Mouse (Mus musculus) telencephalon, adult 2 months (tissue): ENCODE data around the gene Rspo1.

ENCODE experiments used
- DNase-seq: peaks from one replicate; pipeline ENCODE4 v3.0.0-alpha.2; 2011; ENCODE audit warnings: low read depth, low spot score

Rspo1 gene

DNA sequence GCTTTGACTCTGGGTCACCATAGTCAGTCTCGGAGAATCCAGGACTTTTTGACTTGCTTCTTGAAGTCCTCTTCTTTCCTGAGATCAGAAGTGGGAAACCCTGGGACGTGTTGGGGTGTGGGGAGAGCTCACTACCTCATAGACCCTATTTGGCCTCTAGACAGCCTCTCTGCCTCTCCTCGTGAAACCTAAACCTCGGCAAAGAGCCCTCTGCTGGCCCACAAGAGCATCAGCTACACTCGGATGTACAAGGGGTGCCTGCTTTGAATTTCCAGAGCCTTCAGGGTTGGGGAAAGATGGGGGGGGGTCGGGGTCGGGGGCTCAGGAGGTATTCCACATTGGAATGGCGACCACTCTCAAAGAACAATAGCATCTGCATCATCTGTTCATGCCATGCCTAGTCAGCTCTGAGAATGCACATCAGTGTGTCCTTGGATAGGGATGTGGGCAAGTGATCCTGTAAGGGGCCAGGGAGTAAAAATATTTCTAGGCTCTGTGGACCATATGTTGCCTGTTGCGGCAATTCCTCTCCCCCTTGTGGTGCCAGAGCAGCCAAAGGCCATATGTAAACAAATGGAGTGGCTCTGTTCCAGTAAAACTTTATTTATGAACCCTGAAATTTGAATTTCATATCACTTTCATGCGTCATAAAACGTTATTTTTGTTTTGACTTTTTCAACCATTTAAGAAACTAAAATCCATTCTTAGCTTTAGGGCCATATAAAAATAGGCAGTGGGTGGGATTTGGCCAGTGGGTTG is 34.7 kb downstream of the Rspo1 start:
- peak; percentile 69 for DNase-seq

DNA sequence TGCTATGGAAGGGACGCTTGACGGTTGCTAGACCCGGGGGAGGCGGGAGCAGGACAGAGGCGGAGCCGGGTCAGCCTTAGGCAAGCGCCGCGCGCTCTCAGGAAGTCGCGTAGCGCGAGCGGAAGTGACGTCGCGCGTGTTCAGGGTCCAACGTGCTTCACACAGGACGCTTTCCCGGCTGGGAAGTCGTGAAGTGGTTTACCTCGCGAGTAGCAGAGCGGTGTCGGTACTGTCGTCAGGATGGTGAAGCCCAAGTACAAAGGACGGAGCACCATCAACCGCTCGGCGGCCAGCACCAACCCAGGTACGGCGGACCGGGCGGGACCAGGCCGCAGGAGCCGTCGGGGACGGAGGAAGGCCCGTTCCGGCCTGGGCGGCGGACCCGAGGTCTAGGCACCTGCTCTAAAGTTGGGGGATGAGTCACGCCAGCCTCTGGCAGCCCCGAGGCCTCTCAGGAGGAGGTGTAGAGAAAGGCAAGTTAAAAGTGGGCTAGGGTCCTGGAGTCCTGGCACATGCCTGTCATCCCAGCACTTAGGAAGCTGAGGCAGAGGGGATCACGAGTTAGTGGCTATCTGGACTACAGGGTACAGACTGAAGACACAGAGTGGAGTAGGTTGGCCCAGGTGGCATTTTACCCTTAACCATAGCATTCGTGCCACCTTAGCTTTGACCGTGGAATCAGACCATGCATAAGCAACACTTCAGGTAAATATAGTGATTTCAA is 43.8 kb downstream of the Rspo1 start:
- DNase-seq: peak; percentile 86

DNA sequence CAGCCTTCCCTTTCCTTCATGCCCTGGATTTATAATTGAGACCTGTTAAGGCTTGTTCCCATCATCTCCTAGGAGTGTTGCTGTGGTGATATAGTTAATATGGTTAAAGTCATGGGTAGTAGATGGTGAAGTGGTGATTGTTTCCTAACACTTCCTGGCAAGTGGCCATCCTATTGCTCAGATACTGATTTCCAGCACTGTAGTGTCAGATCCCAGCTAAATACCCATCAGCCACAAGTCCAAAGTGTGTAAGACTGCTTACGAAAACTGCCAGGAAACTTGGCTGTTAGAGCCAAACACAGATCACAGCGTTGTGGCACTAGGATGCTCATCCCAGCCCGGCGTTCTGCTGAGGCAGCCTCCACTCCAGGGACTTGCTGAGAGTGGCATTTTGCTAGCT is 48.1 kb downstream of the Rspo1 start:
- DNase-seq: no peak

DNA sequence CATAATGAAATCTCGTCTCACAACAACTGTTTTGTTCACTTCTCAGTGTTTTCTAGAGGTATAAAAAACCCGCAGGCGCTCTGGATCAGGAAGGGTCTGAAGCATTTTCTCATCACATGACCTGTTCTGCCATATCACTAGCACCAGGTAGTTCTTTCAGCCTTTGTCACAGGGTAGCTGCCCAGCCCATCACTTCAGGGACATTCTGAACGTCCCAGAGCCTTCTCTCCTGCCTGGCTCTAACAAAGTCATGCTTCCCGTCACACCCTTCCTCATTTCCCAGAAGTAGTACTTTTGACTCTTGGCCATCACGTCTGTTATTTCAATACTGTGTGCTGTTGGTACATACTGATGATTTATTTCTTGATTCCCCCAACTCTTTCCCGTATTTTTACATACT is 58.2 kb downstream of the Rspo1 start:
- DNase-seq: no peak

DNA sequence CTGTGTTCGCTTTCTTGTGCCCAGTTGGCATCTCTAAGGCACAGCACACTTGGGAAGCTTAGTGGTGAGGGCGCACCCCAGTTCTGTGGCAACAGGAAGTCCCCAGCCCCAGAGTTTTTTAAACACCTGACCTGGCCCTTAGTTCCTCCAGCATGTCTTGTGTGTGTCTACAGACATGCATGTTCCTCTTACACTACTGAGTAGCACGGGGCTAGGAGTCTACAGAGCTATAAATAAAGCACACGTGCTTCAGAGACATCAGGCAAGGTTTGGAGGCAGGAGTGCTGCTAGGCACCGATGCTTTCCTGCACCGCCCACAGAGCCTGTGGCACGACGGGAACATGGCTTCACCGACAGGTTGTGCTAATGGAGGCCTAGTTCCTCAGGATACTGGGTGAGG is 69.2 kb downstream of the Rspo1 start:
- DNase-seq: peak; percentile 39

DNA sequence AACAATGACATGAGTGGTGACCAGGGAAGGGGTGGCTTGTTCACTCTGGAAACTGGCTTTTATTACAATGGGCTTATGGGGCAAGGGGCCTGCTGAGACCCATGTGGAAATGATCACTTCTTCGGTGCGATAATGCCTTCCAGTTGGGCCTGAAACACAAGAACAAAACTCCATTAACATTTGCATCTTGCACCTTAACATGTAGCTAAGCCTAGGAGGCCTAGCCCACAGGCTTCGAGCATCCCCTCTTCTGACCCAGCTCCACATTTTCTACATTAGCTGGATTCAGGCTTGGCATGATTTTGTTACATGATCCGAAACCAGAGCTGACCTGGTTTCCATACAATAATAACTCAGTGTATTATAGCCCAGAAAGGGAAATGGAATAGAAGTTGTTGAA is 70.2 kb downstream of the Rspo1 start:
- DNase-seq: no peak

DNA sequence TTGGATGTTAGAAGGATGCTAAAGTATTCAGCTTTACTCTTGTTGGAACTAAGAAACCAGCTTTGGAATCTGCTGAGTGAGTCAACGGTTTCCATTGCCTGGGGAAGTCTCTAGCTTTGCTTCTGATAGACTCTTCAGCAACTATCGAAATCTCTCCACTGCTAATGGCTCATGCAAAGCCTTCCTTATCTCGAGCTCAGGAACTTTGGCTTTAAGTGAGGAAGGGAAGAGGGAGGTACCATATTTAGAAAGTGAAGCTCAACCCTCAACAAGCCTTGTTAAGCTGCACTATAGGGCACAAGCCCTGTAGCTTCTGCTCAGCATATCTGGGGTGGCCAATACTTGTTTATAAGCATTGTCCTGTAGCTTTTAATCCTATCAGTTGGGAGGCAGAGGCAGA is 71.0 kb downstream of the Rspo1 start:
- no peak for DNase-seq

DNA sequence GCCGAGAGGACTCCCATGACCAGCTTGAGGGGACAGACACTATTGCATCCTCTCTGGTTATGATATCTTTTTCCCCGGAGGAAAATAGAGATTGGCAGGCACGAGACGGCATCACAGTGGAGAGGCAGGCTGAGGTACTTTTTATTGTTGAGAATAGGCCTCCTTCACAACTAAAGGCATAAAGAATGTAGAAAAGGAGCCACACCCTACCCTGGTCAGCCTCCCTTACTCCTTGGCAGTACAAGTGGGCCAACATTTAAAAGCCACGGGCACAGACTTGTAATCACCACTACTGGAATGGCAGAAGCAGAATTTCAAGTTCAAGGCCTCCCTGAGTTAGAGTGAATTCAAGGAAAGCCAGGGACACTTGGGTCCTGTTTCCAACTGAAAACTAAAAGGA is 71.8 kb downstream of the Rspo1 start:
- no peak for DNase-seq
